Comparison of ENCODE assay signal across 14 mouse cellular contexts in genomic region chr9:115966746-115967145, GRCm38 (mm10). TPM values are rescaled to one million over a fixed set of nuclear protein-coding genes. Genes with fewer than 3 reads are reported as not detected.
DNase-seq lines count a peak whose midpoint lies in the region.
"Had no signal": no experiment of that assay in that cellular context is flagged by ENCODE, and none has a peak within 500 bp of the region (broad histone marks: within the 10 kb centered on the region; RNA-seq: fewer than 3 reads in every experiment).

No protein-coding gene starts in this region.

- intact Hi-C loops in gastrocnemius, postnatal 14 days (cut with DNase I; ENCODE audit: low total_unique reads), result no loop called here

- peak; percentile 14 for DNase-seq in gastrocnemius, adult 18-20 months (ENCODE audit: low spot score)
- no peak for DNase-seq in gastrocnemius, postnatal 14 days
- DNase-seq in right cerebral cortex, adult 18-20 months, result peak; percentile 80
- DNase-seq in right cerebral cortex, postnatal 14 days, result no peak
- DNase-seq in left cerebral cortex, adult 9 months (ENCODE audit: low spot score in 2 of 2), result peak; percentile 50 to 75
- peak; percentile 85 for DNase-seq in telencephalon, adult 2 months (ENCODE audit: low read depth, low spot score)
- no peak for DNase-seq in lung, adult 18-20 months
- no peak for DNase-seq in urinary bladder, postnatal 25 days (ENCODE audit: low spot score)
- DNase-seq: cerebellum, adult 11 months; heart, adult 2 months; heart, postnatal 10 days; retina, postnatal 1 day; thymus, postnatal 4 days had no signal

RNA-seq across cellular contexts. Expression of gene Gadl1, which starts 57.5 kb away (rescaled TPM):
- total RNA-seq in gastrocnemius, adult 18-20 months (2021), result 1 to 10 TPM; 1.8 to 5.0 TPM
- total RNA-seq in gastrocnemius, postnatal 14 days (2021), result 10 to 100 TPM; 19.0 to 19.4 TPM
- total RNA-seq: heart, adult 2 months; megakaryocyte-erythroid progenitor cell, adult 5-6 weeks had no signal

Comparison
In these comparisons a context has a peak if more than half of its experiments do, and no peak if none do; other contexts are left out.
1. DNase-seq: peak in gastrocnemius, adult 18-20 months (single experiment), right cerebral cortex, adult 18-20 months (single experiment), left cerebral cortex, adult 9 months (2 of 2) and telencephalon, adult 2 months (single experiment); none in gastrocnemius, postnatal 14 days (single experiment), right cerebral cortex, postnatal 14 days (single experiment), lung, adult 18-20 months (0 of 2) and urinary bladder, postnatal 25 days (single experiment).